Mouse (Mus musculus) intestine, embryonic 15.5 days (tissue): ENCODE measurements around the gene Cend1. TPM values are rescaled to one million over a fixed set of nuclear protein-coding genes. Genes with fewer than 3 reads are reported as not detected.
"Not testable (repeated sequence)": the region's sequence is repeated elsewhere in the genome, so short reads cannot be mapped to it uniquely, and the experiment has no call there.

Experiments used
- ATAC-seq: fragments of 200-750 bp; cut with Nextera tagmentation; 2 replicates; pipeline ENCODE4 v1.8.0; 2017; ENCODE audit warnings: moderate TSS enrichment, moderate library complexity
- H3K27ac ChIP-seq: fragments of 300-500 bp; sonication (generic); 2 replicates; pipeline ENCODE4 v1.5.1; 2015; ENCODE audit warnings: mild to moderate bottlenecking, inconsistent platforms
- H3K27me3 ChIP-seq: fragments of 300-500 bp; sonication (generic); replicated peaks from 2 replicates; pipeline ENCODE4 v1.6.1; 2015; ENCODE audit warnings: inconsistent platforms
- H3K36me3 ChIP-seq: fragments of 300-500 bp; sonication (generic); 2 replicates; pipeline ENCODE4 v1.6.1; 2015; ENCODE audit warnings: inconsistent platforms
- H3K4me1 ChIP-seq: fragments of 300-500 bp; sonication (generic); replicated peaks from 2 replicates; pipeline ENCODE4 v1.6.1; 2015; ENCODE audit warnings: inconsistent platforms
- H3K4me2 ChIP-seq: fragments of 300-500 bp; sonication (generic); replicated peaks from 2 replicates; pipeline ENCODE4 v1.6.1; 2015; ENCODE audit warnings: mild to moderate bottlenecking, inconsistent platforms
- H3K4me3 ChIP-seq: fragments of 300-500 bp; sonication (generic); replicated peaks from 2 replicates; pipeline ENCODE4 v1.5.1; 2015; ENCODE audit warnings: inconsistent platforms
- H3K9ac ChIP-seq: fragments of 300-500 bp; sonication (generic); 2 replicates; pipeline ENCODE4 v1.6.1; 2015; ENCODE audit warnings: inconsistent platforms
- H3K9me3 ChIP-seq: fragments of 300-500 bp; sonication (generic); 2 replicates; pipeline ENCODE4 v1.6.1; 2016; ENCODE audit warnings: inconsistent platforms
- WGBS: fragments of 180-500 bp; shearing (Covaris S2); methylation state at CpG from one replicate; pipeline ENCODE4 v1.1.7; 2015; 5-methylcytosine and 5-hydroxymethylcytosine counted together
- polyA plus RNA-seq: library from polyadenylated mRNA; unstranded; fragments of >200 nt; fragmentation: Nextera tagmentation; extraction: Ambion mirVana; gene quantifications from 2 replicates; pipeline ENCODE4 v1.2.1, GENCODE M21; 2015

Cend1 gene
- polyA plus RNA-seq, 1 experiment from 2014 or later: 3.8 TPM

- peaks cover 26% of the 10 kb centered on the region for H3K36me3 ChIP-seq
- ATAC-seq: peak; percentile 91
- H3K4me1 ChIP-seq: peaks cover 21% of the 10 kb centered on the region
- H3K27ac ChIP-seq: peak within 1 kb of the TSS; percentile 83
- H3K4me3 ChIP-seq: peak within 1 kb of the TSS; percentile 71
- no peaks in the 10 kb centered on the region for H3K9me3 ChIP-seq
- no peaks in the 10 kb centered on the region for H3K27me3 ChIP-seq
- peak within 1 kb of the TSS; percentile 67 for H3K9ac ChIP-seq
- H3K4me2 ChIP-seq: peak within 1 kb of the TSS; percentile 95
- under 1% methylated on average over 45 of the region's 45 CpGs for WGBS
Observed at GRCm38 (mm10) chr7:141454967-141455551, 25.8 kb upstream of the Cend1 start, which contains the start of gene Pnpla2. Gene Pnpla2 (plus strand): TSS chr7:141455198.

GRCm38 (mm10) chr7:141453636-141454035, 24.3 kb upstream of the Cend1 start:
- no peak for ATAC-seq
- Histone ChIP-seq H3K4me2 (no peak overlapping the region), H3K9me3 (no peaks in the 10 kb centered on the region), H3K27me3 (no peaks in the 10 kb centered on the region), H3K4me1 (peaks cover 25% of the 10 kb centered on the region), H3K9ac (no peak overlapping the region), H3K4me3 (no peak overlapping the region), H3K27ac (no peak overlapping the region), H3K36me3 (peaks cover 27% of the 10 kb centered on the region)
- WGBS: 72% methylated on average over 2 of the region's 2 CpGs

DNA sequence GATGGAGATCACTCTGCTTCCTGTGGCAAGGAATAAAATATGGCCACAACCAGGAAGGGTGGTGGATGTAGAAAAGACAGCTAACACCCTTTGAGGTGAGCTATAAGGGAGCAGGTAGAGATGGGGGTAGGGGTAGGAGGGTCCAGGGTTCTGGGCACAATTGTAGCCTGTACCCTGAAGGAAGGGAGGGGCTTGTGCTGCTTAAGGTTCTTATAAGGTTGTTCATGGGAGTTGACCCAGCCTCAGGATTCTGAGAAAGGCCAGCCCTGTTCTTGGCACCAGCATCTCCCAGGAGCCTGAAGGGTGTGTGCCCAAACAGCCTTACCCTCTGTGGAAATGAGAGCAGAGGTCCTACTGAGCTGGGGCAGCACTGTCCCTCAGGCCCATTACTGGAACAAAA, 22.6 kb upstream of the Cend1 start:
- peaks cover 27% of the 10 kb centered on the region for H3K36me3 ChIP-seq
- no peaks in the 10 kb centered on the region for H3K27me3 ChIP-seq
- no peak overlapping the region for H3K4me3 ChIP-seq
- H3K4me1 ChIP-seq: peaks cover 27% of the 10 kb centered on the region
- H3K27ac ChIP-seq: no peak overlapping the region
- no peak overlapping the region for H3K4me2 ChIP-seq
- no peaks in the 10 kb centered on the region for H3K9me3 ChIP-seq
- no peak for ATAC-seq
- no peak overlapping the region for H3K9ac ChIP-seq

GRCm38 (mm10) chr7:141447110-141447991, 18.1 kb upstream of the Cend1 start, which contains the start of gene Rplp2:
Gene Rplp2 (plus strand): TSS chr7:141447370.
- H3K4me2 ChIP-seq: peak within 1 kb of the TSS; percentile 61
- H3K36me3 ChIP-seq: peaks cover 27% of the 10 kb centered on the region
- H3K27ac ChIP-seq: peak within 1 kb of the TSS; percentile 92
- peak within 1 kb of the TSS; percentile 92 for H3K4me3 ChIP-seq
- peaks cover 26% of the 10 kb centered on the region for H3K4me1 ChIP-seq
- H3K9ac ChIP-seq: peak within 1 kb of the TSS; percentile 96
- no peaks in the 10 kb centered on the region for H3K9me3 ChIP-seq
- H3K27me3 ChIP-seq: no peaks in the 10 kb centered on the region
- ATAC-seq: peak; percentile 92
- WGBS: under 1% methylated on average over 63 of the region's 63 CpGs

DNA sequence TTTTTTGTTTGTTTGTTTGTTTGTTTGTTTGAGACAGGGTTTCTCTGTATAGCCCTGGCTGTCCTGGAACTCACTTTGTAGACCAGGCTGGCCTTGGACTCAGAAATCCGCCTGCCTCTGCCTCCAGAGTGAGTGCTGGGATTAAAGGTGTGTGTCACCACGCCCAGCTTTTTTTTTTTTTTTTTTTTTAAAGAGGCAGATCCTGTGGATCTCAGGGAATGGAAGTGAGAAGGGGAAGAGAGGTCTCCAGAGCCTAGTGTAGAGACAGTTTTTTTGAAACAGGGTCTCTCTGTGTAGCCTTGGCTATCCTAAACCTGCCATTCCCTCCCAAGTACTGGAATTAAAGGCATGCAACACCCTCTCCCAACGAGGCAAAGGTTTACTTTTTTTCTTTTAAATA, 17.1 kb upstream of the Cend1 start:
- not testable (repeated sequence) for H3K4me2 ChIP-seq, H3K4me3 ChIP-seq, H3K9me3 ChIP-seq, H3K27me3 ChIP-seq, H3K9ac ChIP-seq, H3K27ac ChIP-seq, ATAC-seq
- Histone ChIP-seq H3K4me1 (peaks cover 33% of the 10 kb centered on the region), H3K36me3 (peaks cover 19% of the 10 kb centered on the region)
- WGBS: 67% methylated on average over 3 of the region's 3 CpGs

DNA sequence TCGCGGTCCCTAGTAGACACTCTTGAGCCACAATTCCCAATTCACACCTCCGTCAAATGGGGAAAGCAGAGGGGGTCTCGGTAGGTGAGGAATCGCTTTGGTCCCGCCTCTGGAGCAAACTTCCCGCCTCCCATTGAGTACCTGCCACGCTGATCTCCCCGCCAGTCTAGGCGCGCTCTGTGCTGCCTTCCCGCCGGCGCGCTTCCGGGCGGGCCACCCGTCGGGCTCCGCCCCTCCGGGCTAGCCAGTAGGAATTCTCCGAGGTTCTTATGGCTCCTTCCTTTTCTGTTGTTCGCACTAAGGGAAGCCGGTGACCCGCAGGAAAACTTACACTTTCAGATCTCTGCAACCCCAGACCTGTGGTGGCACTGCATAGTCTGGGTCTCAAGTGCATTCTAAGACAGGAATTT, 14.5 kb upstream of the Cend1 start, which contains the start of gene Pidd1:
Pidd1 (minus strand) TSS at position 198 of the 410 bp plus-strand sequence.
- WGBS: under 1% methylated on average over 25 of the region's 25 CpGs
- peak; percentile 72 for ATAC-seq
- peaks cover 38% of the 10 kb centered on the region for H3K4me1 ChIP-seq
- H3K4me2 ChIP-seq: peak within 1 kb of the TSS; percentile 88
- H3K4me3 ChIP-seq: peak within 1 kb of the TSS; percentile 53
- H3K27me3 ChIP-seq: no peaks in the 10 kb centered on the region
- peak within 1 kb of the TSS; percentile 69 for H3K9ac ChIP-seq
- H3K27ac ChIP-seq: peak within 1 kb of the TSS; percentile 74
- no peaks in the 10 kb centered on the region for H3K9me3 ChIP-seq
- H3K36me3 ChIP-seq: no peaks in the 10 kb centered on the region

- peak; percentile 4 for ATAC-seq
- H3K27me3 ChIP-seq: no peaks in the 10 kb centered on the region
- H3K4me2 ChIP-seq: peak overlapping the region; percentile 88
- H3K9me3 ChIP-seq: no peaks in the 10 kb centered on the region
- H3K4me1 ChIP-seq: peaks cover 32% of the 10 kb centered on the region
- WGBS: 13% methylated on average over 12 of the region's 12 CpGs
- H3K27ac ChIP-seq: peak overlapping the region; percentile 51
- peak overlapping the region; percentile 69 for H3K9ac ChIP-seq
- H3K36me3 ChIP-seq: 0 out of 2 replicates have a peak, but pooled peaks cover under 1% of the 10 kb centered on the region
- H3K4me3 ChIP-seq: peak overlapping the region; percentile 53
Observed at GRCm38 (mm10) chr7:141443081-141443821, 14.0 kb upstream of the Cend1 start.

DNA sequence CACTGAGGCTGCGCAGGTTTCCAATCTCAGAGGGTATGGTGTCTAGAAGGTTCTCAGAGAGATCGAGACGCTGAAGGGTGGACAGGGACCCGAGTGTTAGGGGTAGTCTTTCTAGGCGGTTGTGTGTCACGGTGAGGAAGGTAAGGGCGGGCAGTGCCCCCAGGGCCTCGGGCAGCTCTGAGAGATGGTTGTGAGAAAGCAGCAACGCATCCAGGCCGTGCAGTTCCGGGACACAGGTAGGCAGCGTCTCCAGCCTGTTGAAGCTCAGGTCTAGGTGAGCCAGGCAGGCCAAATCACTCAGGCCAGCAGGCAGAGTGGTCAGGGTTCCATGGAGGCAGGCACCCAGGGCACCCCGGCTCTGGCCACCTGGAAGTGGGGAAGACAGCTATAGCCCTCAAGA, 12.9 kb upstream of the Cend1 start:
- Histone ChIP-seq H3K9ac (peak overlapping the region; percentile 69), H3K27ac (no peak overlapping the region), H3K9me3 (no peaks in the 10 kb centered on the region), H3K27me3 (no peaks in the 10 kb centered on the region), H3K4me2 (peak overlapping the region; percentile 88), H3K4me1 (peaks cover 31% of the 10 kb centered on the region), H3K36me3 (0 out of 2 replicates have a peak, but pooled peaks cover 2% of the 10 kb centered on the region), H3K4me3 (peak overlapping the region; percentile 53; the same call in 1 of the 2 replicates)
- WGBS: 94% methylated on average over 13 of the region's 13 CpGs
- ATAC-seq: no peak

GRCm38 (mm10) chr7:141441460-141441859, 12.2 kb upstream of the Cend1 start:
- Histone ChIP-seq H3K27me3 (no peaks in the 10 kb centered on the region), H3K4me1 (peaks cover 33% of the 10 kb centered on the region), H3K4me3 (no peak overlapping the region), H3K4me2 (no peak overlapping the region), H3K27ac (no peak overlapping the region), H3K36me3 (0 out of 2 replicates have a peak, but pooled peaks cover 2% of the 10 kb centered on the region), H3K9me3 (no peaks in the 10 kb centered on the region), H3K9ac (no peak overlapping the region)
- 91% methylated on average over 9 of the region's 9 CpGs for whole genome bisulfite sequencing
- ATAC-seq: no peak

- Histone ChIP-seq H3K27ac (no peak overlapping the region), H3K27me3 (no peaks in the 10 kb centered on the region), H3K4me2 (no peak overlapping the region), H3K4me1 (peaks cover 42% of the 10 kb centered on the region), H3K4me3 (no peak overlapping the region), H3K9me3 (no peaks in the 10 kb centered on the region), H3K9ac (no peak overlapping the region), H3K36me3 (0 out of 2 replicates have a peak, but pooled peaks cover 2% of the 10 kb centered on the region)
- no peak for ATAC-seq
- 26% methylated on average over 6 of the region's 6 CpGs for WGBS
Observed at GRCm38 (mm10) chr7:141440613-141441012, 11.3 kb upstream of the Cend1 start.

DNA sequence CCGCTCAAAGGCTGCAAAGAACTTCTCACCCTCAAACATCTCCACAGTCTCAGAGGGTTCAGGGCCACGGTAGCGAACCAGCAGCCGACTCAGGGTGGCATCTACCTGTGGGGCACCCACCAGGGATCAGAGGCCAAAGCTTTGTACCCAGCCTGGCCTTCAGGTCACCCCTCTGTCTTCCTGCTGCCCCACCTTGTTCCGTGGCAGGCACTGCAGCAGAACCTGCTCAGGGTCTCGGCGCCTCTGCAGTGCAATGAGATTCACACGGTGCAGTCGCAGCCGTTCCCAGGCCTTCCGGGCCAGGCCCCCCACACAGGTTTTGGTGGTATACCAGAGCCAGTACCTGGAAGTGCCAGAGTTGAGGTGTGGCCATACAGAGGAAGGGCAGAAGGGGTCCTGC, 10.5 kb upstream of the Cend1 start:
- WGBS: 96% methylated on average over 11 of the region's 11 CpGs

More for the DNA sequence above, 10.5 kb upstream of the Cend1 start:
- no peak for ATAC-seq
- Histone ChIP-seq H3K27ac (no peak overlapping the region), H3K9me3 (no peaks in the 10 kb centered on the region), H3K36me3 (0 out of 2 replicates have a peak, but pooled peaks cover 2% of the 10 kb centered on the region), H3K4me1 (peaks cover 49% of the 10 kb centered on the region), H3K4me3 (no peak overlapping the region), H3K27me3 (no peaks in the 10 kb centered on the region), H3K4me2 (no peak overlapping the region), H3K9ac (no peak overlapping the region)
